Mouse (Mus musculus) C2C12 (cell line): ENCODE data around the gene Arid3b. TPM values are rescaled to one million over a fixed set of nuclear protein-coding genes. Genes with fewer than 3 reads are reported as not detected.

Experiments
- H3K27me3 ChIP-seq: one replicate; pipeline ENCODE4 v1.6.1; 2011; ENCODE audit not compliant: control insufficient read depth, insufficient read depth, insufficient read length
- H3K36me3 ChIP-seq: one replicate; pipeline ENCODE4 v1.6.1; 2011; ENCODE audit not compliant: control insufficient read depth, insufficient read depth
- H3K4me3 ChIP-seq: one replicate; pipeline ENCODE4 v1.5.1; 2011; ENCODE audit warnings: mild to moderate bottlenecking, control low read depth; ENCODE audit not compliant: poor library complexity, insufficient read depth, severe bottlenecking
- H3K79me2 ChIP-seq: one replicate; pipeline ENCODE4 v1.6.1; 2011; ENCODE audit not compliant: control insufficient read depth, insufficient read depth
- H3K79me3 ChIP-seq: one replicate; pipeline ENCODE4 v1.6.1; 2011; ENCODE audit warnings: low read depth, control low read depth
- H3ac ChIP-seq: one replicate; pipeline ENCODE3; 2011; ENCODE audit warnings: low read depth; ENCODE audit not compliant: control insufficient read depth, insufficient read length
- CEBPB ChIP-seq: IDR thresholded peaks from one replicate; pipeline ENCODE4 v1.6.1; 2011; ENCODE audit warnings: low read depth, mild to moderate bottlenecking, control low read depth, moderate library complexity
- CTCF ChIP-seq: IDR thresholded peaks from one replicate; pipeline ENCODE4 v1.5.1; 2011; ENCODE audit not compliant: control insufficient read depth, insufficient read depth, insufficient read length
- FOSL1 ChIP-seq: IDR thresholded peaks from one replicate; pipeline ENCODE4 v1.8.0; 2011; ENCODE audit warnings: mild to moderate bottlenecking, low read length; ENCODE audit not compliant: poor library complexity, insufficient read depth, severe bottlenecking
- MAX ChIP-seq: IDR thresholded peaks from one replicate; pipeline ENCODE4 v1.6.1; 2011; ENCODE audit warnings: mild to moderate bottlenecking, control low read depth
- MYOD1 ChIP-seq: IDR thresholded peaks from one replicate; pipeline ENCODE4 v1.6.1; 2011; ENCODE audit warnings: low read depth; ENCODE audit not compliant: control insufficient read depth, insufficient read length
- MYOG ChIP-seq: IDR thresholded peaks from one replicate; pipeline ENCODE4 v1.6.1; 2011; ENCODE audit not compliant: control insufficient read depth, insufficient read length; ENCODE audit errors: extremely low read depth
- USF1 ChIP-seq: IDR thresholded peaks from one replicate; pipeline ENCODE4 v1.6.1; 2011; ENCODE audit warnings: low read depth, mild to moderate bottlenecking, control low read depth, moderate library complexity
- polyA plus RNA-seq: library from polyadenylated mRNA; unstranded; fragments of >200 nt; fragmentation: generic; extraction: Trizol; gene quantifications from one replicate; pipeline ENCODE4 v1.2.1, GENCODE M21; 2012; ENCODE audit warnings: missing spikeins

Arid3b gene
- polyA plus RNA-seq, 1 experiment: 0.87 TPM

DNA sequence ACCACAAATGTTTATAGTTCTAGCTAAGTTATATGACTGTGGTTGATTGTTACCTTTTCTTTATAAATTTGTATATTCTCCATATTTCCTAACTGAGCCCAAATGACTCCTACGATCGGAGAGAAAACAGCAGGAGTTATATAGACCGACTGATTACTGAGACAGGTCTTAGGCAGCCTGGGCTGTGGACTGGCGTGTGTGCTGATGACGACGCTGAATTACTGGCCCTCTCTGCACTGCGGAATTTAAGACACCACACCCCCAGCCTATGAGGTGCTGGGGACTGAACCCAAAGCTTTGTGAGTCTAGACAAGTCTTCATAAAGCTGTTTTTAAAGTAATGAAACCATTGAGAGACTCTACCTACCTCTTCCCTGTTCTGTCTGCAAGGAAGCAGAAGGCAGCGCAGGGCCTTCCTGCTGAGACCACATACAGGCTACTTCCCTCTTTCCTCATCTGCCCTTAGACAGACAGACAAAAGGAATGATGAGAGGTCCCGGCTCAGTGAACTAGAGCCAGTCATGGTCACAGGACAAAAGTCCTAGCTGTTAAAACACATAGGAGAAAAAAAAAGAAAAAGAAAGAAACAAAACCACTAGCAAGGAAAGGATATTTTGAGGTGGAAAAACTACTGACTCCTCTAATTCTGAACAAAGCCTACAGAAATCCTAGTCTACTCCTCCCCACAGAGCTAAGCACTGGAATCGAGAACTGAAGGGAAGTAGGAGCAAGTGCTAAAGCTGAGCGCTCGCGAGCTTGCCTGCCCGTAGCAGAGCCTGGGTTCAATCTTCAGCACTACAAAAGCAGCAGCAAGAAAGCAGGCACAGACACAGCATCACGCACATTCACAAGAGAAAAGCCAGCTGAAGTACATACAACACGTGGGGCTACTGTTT lies 16.2 kb downstream of the Arid3b start:
- no peaks in the 10 kb centered on the region for H3K36me3 ChIP-seq
- H3K4me3 ChIP-seq: no peak overlapping the region
- H3K27me3 ChIP-seq: no peaks in the 10 kb centered on the region
- no peak for TF ChIP-seq MAX
- no peak for TF ChIP-seq CTCF
- TF ChIP-seq MYOG: no peak
- no peak for TF ChIP-seq FOSL1
- TF ChIP-seq MYOD1: no peak
- TF ChIP-seq CEBPB: no peak
- TF ChIP-seq USF1: no peak
- H3K79me2 ChIP-seq: no peaks in the 10 kb centered on the region
- H3ac ChIP-seq: no peak overlapping the region
- H3K79me3 ChIP-seq: no peaks in the 10 kb centered on the region

DNA sequence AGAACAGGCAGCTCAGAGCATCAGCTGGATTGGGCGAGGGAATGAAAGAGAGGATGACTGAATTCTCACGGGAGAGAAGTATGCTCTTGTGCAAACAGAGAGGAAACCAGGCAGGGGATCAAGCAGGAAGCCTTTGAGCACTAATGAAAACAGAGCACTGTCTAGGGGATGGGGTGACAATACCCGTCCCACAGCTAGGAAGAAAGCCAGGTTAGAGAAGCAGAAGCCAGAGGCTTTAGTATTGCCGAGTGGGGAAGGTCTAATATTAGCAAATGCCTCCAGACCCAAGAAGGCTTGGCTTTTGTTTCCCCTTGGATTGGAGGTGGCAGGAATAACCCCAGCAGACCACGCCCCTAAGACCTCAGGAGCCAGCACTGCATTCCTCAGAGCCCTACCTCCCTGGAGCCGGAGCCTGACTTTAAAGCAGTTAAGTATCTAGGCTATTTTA lies 19.3 kb downstream of the Arid3b start:
- no peaks in the 10 kb centered on the region for H3K79me3 ChIP-seq
- H3K36me3 ChIP-seq: no peaks in the 10 kb centered on the region
- H3K27me3 ChIP-seq: no peaks in the 10 kb centered on the region
- TF ChIP-seq USF1 (no peak), CEBPB (no peak), CTCF (no peak), FOSL1 (no peak), MAX (no peak), MYOG (no peak), MYOD1 (no peak)
- H3K79me2 ChIP-seq: no peaks in the 10 kb centered on the region
- no peak overlapping the region for H3ac ChIP-seq
- no peak overlapping the region for H3K4me3 ChIP-seq

DNA sequence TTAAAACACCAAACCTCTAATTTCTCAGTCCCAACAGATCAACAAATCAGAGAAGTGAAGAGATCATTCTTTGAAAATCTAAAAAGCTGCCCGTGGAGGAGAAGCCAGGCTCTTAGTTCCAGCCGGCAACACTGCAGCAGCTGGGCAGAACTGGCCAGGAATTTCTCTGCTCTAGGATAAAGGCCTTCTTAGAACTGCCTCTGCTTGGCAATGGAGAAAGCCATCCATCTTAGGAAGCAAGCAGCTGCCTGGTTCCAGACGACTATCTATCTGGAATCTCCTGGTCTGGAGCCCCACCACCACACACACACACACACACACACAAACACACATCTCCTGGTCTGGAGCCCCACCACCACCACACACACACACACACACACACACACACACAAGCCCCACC lies 21.7 kb downstream of the Arid3b start:
- Histone ChIP-seq H3K79me3 (no peaks in the 10 kb centered on the region), H3K79me2 (no peaks in the 10 kb centered on the region), H3ac (no peak overlapping the region), H3K36me3 (no peaks in the 10 kb centered on the region), H3K4me3 (no peak overlapping the region), H3K27me3 (no peaks in the 10 kb centered on the region)
- TF ChIP-seq MAX: no peak
- no peak for TF ChIP-seq FOSL1
- no peak for TF ChIP-seq USF1
- no peak for TF ChIP-seq MYOD1
- TF ChIP-seq CTCF: no peak
- no peak for TF ChIP-seq CEBPB
- no peak for TF ChIP-seq MYOG

DNA sequence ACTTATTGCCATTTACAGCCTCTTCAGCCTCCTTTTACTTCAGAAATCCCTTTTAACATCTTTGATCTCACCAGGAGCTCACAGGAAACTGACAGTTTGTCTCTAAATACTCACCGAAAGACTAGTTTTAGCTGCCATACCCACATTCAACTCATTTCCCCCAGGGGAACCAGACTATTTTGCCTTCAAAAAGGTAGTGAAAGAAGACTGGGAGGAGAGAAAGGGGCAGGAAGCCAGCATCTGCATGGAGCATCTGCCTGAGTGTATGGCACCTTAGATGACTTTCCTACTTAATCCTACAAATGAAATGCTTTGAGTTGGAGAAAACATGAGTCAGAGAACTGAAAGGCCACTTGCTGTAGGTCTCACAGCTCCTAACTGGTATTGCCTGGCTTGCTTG lies 22.6 kb downstream of the Arid3b start:
- no peaks in the 10 kb centered on the region for H3K79me2 ChIP-seq
- H3K79me3 ChIP-seq: no peaks in the 10 kb centered on the region
- H3K36me3 ChIP-seq: no peaks in the 10 kb centered on the region
- no peaks in the 10 kb centered on the region for H3K27me3 ChIP-seq
- H3ac ChIP-seq: no peak overlapping the region
- TF ChIP-seq FOSL1: no peak
- TF ChIP-seq USF1: no peak
- TF ChIP-seq CTCF: no peak
- no peak for TF ChIP-seq MYOG
- no peak for TF ChIP-seq MAX
- TF ChIP-seq MYOD1: no peak
- TF ChIP-seq CEBPB: no peak
- H3K4me3 ChIP-seq: no peak overlapping the region

DNA sequence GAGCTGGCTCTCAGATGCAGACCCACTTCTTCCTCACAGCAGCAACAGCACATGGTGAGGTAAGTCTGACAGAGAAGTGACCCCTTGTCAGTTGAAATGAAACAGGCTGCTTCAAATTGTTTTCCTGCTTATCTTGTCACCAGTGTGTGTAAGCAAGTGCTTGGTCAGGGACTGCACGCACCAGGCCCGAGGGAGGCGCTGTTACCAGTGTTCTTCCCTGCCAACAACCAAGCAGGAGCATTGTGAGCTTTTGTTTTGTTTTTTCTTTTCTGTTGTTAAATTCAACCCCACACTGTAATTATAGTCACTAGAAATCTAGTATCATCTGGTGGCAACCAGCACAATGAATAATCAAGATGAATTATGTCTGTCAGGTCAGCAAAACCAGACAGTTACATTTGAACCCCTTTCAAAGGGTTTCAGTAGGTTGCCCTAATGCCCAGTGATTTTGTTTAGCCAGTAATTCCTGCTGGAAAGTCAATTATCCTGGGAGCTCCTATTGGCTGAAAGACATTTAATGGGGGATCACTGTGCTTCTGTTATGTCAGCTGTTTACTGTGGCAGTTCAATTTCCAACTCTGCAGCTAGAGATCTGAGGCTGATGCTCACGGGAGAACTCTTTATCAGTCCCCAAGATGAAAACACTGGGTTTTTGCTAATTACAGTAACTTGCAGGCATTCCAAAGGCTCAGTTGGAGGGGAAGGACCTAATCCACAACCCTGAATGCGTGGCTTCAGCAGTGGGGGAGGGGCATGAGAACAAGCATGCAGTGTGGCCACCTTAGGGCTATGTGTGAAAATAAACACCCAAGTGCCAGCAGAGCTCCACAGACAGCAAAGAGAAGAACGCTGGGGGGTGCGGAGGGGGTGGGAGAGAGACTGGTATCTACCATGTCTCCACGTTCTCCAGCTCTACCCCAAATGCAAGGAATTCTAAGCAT lies 24.5 kb downstream of the Arid3b start:
- TF ChIP-seq MAX (no peak), FOSL1 (no peak), CTCF (no peak), MYOG (no peak), CEBPB (no peak)
- H3K79me3 ChIP-seq: no peaks in the 10 kb centered on the region
- no peaks in the 10 kb centered on the region for H3K36me3 ChIP-seq
- H3ac ChIP-seq: no peak overlapping the region
- no peaks in the 10 kb centered on the region for H3K27me3 ChIP-seq
- H3K79me2 ChIP-seq: no peaks in the 10 kb centered on the region
- H3K4me3 ChIP-seq: no peak overlapping the region
